Mouse (Mus musculus) small intestine, adult 2 months (tissue): ENCODE results near the gene Zdhhc16.

Source experiments
- CTCF ChIP-seq: fragments of 200-500 bp; IDR thresholded peaks from 2 replicates; pipeline ENCODE4 v1.5.1; 2012; ENCODE audit warnings: low read depth, mild to moderate bottlenecking, control low read depth, inconsistent platforms, low read length, moderate library complexity, mixed read lengths; ENCODE audit not compliant: insufficient replicate concordance, insufficient read length; ENCODE audit errors: extremely low read depth
- POLR2A ChIP-seq: fragments of 200-500 bp; IDR thresholded peaks from 2 replicates; pipeline ENCODE4 v1.6.1; 2012; ENCODE audit warnings: low read depth, mild to moderate bottlenecking, control low read depth, inconsistent platforms, low read length, moderate library complexity

DNA sequence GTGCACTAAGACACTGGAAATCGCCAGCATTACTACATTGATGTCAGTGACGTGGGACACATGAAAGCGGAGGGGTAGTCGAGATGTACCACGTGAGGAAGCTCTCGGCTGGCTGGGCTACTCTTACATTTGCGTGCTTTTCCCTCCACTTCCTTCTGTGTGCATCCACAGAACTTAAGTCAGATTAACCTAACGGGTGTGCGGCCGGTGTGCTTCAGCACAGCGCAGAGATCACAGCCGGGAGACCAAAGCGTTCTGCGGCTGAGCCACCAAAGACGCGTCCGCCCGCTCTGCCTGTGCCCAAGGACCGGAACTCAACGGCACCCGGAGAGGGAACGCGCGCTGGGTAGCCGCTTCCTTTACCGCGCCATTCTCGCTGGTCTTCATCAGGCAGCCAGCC, 594 bp upstream of the Zdhhc16 start:
- TF ChIP-seq CTCF = no peak
- TF ChIP-seq POLR2A = no peak
